Mouse (Mus musculus) embryonic fibroblast, embryonic 13.5 days (primary cell): ENCODE data around the gene Ccl7. TPM values are rescaled to one million over a fixed set of nuclear protein-coding genes. Genes with fewer than 3 reads are reported as not detected.

Experiments
- H3K27ac ChIP-seq: 2 replicates; pipeline ENCODE4 v1.5.1; 2012; ENCODE audit warnings: low read length, control low read depth, inconsistent platforms; ENCODE audit not compliant: insufficient read depth
- H3K4me1 ChIP-seq: 2 replicates; pipeline ENCODE4 v1.6.1; 2011; ENCODE audit warnings: low read length; ENCODE audit not compliant: control insufficient read depth, insufficient read depth
- H3K4me3 ChIP-seq: 2 replicates; pipeline ENCODE4 v1.5.1; 2011; ENCODE audit warnings: mild to moderate bottlenecking, control low read depth, low read length; ENCODE audit not compliant: insufficient read depth
- CTCF ChIP-seq: IDR thresholded peaks from 2 replicates; pipeline ENCODE4 v1.5.1; 2011; ENCODE audit warnings: mild to moderate bottlenecking, control low read depth, low read length, moderate library complexity, borderline replicate concordance; ENCODE audit not compliant: insufficient read depth
- POLR2A ChIP-seq: IDR thresholded peaks from 2 replicates; pipeline ENCODE4 v1.6.1; 2011; ENCODE audit warnings: low read depth, mild to moderate bottlenecking, control low read depth, low read length, moderate library complexity
- polyA plus RNA-seq: library from polyadenylated mRNA; stranded (reverse); fragments of >200 nt; gene quantifications from 2 replicates; pipeline ENCODE4 v1.2.4, GENCODE M21; 2011; ENCODE audit warnings: low read depth; ENCODE audit not compliant: missing spikeins, insufficient read length

Gene Ccl7
- polyA plus RNA-seq, 1 experiment, result 195 TPM

GRCm38 (mm10) chr11:82032678-82033344 lies 12.7 kb upstream of the Ccl7 start:
- Histone ChIP-seq H3K4me3 (no peak overlapping the region), H3K27ac (peak overlapping the region; percentile 98), H3K4me1 (peaks cover 18% of the 10 kb centered on the region)
- no peak for TF ChIP-seq POLR2A
- TF ChIP-seq CTCF, result no peak

- H3K4me3 ChIP-seq, result no peak overlapping the region
- H3K27ac ChIP-seq, result peak overlapping the region; percentile 98
- TF ChIP-seq POLR2A, result no peak
- TF ChIP-seq CTCF, result no peak
- H3K4me1 ChIP-seq, result peaks cover 22% of the 10 kb centered on the region
These were observed 11.1 kb upstream of the Ccl7 start for GRCm38 (mm10) chr11:82034446-82034845.

DNA sequence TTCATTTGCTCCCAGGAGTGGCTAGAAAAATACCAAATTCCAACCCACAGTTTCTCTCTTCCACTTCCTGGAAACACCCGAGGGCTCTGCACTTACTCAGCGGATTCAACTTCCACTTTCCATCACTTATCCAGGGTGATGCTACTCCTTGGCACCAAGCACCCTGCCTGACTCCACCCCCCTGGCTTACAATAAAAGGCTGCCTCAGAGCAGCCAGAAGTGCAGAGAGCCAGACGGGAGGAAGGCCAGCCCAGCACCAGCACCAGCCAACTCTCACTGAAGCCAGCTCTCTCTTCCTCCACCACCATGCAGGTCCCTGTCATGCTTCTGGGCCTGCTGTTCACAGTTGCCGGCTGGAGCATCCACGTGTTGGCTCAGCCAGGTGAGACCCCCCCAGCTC lies 10.2 kb upstream of the Ccl7 start, which contains the start of gene Ccl2:
Gene Ccl2 (plus strand): TSS at position 216 of the 400 bp plus-strand sequence.
- peak within 1 kb of the TSS; percentile 98 for H3K27ac ChIP-seq
- TF ChIP-seq CTCF (no peak), POLR2A (peak; percentile 85)
- peaks cover 25% of the 10 kb centered on the region for H3K4me1 ChIP-seq
- H3K4me3 ChIP-seq, result no peak within 1 kb of the TSS

DNA sequence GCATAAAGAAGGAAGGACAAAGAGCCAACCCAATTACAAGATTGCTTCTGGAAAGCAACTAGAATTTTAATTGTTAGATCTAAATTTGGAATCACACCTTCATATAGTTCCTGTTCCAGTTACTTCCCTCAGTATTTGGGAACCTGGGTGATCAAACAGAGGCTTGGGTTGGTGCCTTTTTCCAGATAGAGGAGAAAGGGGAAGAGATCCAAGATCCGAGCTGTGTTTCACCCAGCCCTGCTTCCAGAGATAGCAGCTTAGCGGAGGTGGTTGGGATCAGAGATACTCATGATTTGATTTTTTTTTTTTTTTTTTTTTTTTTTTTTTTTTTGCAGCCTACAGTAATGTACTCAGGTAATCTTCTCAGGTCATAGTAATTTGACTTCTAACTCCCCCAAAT lies 9.7 kb upstream of the Ccl7 start:
- Histone ChIP-seq H3K4me1 (peaks cover 25% of the 10 kb centered on the region), H3K27ac (peak overlapping the region; percentile 55), H3K4me3 (no peak overlapping the region)
- TF ChIP-seq POLR2A, result no peak
- no peak for TF ChIP-seq CTCF

DNA sequence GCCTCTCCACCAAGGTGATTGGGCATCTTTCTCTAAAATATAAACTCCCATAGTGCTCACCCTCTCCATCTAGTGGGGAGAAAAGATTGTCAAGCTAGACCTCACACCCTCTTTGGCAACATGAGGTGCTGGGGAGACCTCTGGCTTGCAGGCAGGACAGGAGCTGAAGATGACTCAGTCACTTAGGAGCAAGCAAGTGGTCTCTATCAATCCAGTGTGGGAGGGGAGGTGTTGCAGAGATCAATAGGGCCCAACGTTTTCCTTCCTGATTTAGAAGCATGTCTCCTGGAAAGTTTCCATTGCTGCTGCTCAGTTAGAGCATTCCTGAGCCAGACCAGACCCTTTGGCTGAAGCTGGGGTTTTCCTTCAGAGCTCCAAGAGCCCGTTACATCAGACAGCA lies 7.0 kb upstream of the Ccl7 start, which contains the start of gene Gm17268:
Gene Gm17268 (minus strand): TSS at position 28 of the 400 bp plus-strand sequence.
- TF ChIP-seq CTCF, result no peak
- TF ChIP-seq POLR2A, result 0 out of 2 replicates have a peak, but pooled peaks have one; percentile 29
- Histone ChIP-seq H3K4me3 (no peak within 1 kb of the TSS), H3K27ac (peak within 1 kb of the TSS; percentile 72), H3K4me1 (peaks cover 10% of the 10 kb centered on the region)

DNA sequence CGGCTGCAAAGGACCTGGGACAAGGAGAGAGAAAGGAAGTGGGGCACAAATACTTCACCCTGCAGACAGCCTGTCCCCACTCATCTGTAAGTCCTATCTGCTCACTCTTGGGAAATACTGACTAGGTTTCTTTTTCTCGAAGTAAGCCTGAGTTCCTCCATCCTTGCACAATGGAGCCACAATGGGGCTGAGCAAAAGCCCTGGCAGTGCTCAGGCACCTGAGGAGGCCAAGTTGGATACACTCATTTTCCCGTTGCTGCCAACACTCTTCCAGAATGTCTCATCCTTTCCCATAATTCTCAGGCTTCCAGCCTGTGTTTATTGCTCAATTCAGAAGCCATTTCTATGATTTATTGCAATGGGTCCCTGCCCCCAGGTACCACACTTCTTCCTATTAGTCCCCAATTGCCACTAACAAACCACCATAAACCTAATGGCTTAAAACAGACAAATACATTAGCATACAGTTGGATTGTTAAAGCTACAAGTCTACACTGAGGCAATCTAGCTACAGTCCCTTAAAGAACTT lies 6.3 kb upstream of the Ccl7 start:
- Histone ChIP-seq H3K4me1 (peaks cover 10% of the 10 kb centered on the region), H3K27ac (peak overlapping the region; percentile 72), H3K4me3 (no peak overlapping the region)
- TF ChIP-seq POLR2A (no peak), CTCF (no peak)

- Histone ChIP-seq H3K4me3 (no peak overlapping the region), H3K27ac (peak overlapping the region; percentile 37), H3K4me1 (peaks cover 13% of the 10 kb centered on the region)
- TF ChIP-seq CTCF (no peak), POLR2A (no peak)
These were observed 3.8 kb upstream of the Ccl7 start for GRCm38 (mm10) chr11:82041671-82042080.

- Histone ChIP-seq H3K4me3 (no peak overlapping the region), H3K4me1 (peaks cover 13% of the 10 kb centered on the region), H3K27ac (peak overlapping the region; percentile 23)
- peak; percentile 78 for TF ChIP-seq POLR2A
- peak; percentile 10; the same call in 1 of the 2 replicates for TF ChIP-seq CTCF
These were observed 2.4 kb downstream of the Ccl7 start for GRCm38 (mm10) chr11:82047746-82048415.

DNA sequence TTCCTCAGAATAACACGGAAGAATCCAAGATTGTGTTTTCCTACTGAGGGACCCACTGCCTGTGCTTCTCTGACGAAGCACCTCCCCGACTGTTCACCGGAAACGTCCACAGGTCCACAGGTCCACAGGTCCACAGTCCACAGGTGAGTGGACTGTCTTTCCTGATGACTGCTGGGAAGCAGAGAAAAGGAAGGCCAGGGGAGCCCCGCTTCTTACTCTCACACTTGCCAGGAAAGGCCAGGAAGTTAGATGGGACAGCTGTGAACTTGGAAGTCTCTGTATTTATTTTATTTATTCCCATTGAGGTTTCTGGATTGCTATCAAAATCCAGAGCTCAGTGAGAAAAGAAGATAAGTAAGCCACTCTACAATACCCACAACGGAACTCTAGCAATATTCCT lies 8.3 kb downstream of the Ccl7 start:
- Histone ChIP-seq H3K4me3 (no peak overlapping the region), H3K4me1 (no peaks in the 10 kb centered on the region), H3K27ac (no peak overlapping the region)
- no peak for TF ChIP-seq CTCF
- TF ChIP-seq POLR2A, result no peak

DNA sequence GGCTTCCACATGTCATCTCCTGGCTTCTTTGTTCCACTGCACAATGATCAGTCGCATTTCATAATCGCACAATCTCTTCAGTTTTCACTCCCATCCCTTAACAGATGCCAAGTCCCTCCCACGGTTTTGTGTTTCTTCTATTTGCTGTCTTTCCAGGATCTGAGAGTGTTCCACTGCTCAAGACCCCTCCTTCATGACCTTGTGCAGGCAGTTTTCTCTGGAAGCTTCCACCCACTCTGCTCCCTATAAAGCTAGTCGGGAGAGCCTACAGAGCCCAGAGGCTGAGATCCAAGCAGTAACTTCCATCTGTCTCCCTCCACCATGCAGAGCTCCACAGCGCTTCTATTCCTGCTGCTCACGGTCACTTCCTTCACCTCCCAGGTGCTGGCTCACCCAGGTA lies 12.1 kb downstream of the Ccl7 start, which contains the start of gene Ccl11:
Gene Ccl11 (plus strand): TSS at position 178 of the 400 bp plus-strand sequence.
- H3K27ac ChIP-seq, result no peak within 1 kb of the TSS
- no peaks in the 10 kb centered on the region for H3K4me1 ChIP-seq
- TF ChIP-seq CTCF (no peak), POLR2A (no peak)
- no peak within 1 kb of the TSS for H3K4me3 ChIP-seq
